Mouse (Mus musculus) stomach, postnatal 0 days (tissue): Measurements from ENCODE around the gene Pphln1.

Source experiments
- CTCF ChIP-seq: IDR thresholded peaks from 2 replicates; pipeline ENCODE4 v1.5.1; 2016; ENCODE audit warnings: antibody characterized with exemption, low read depth, mild to moderate bottlenecking, moderate library complexity
- EP300 ChIP-seq: optimal IDR thresholded peaks from 2 replicates; pipeline ENCODE3; 2016; ENCODE audit warnings: antibody characterized with exemption

GRCm38 (mm10) chr15:93414456-93414855 lies 16.3 kb downstream of the Pphln1 start:
- TF ChIP-seq EP300, result no peak
- no peak for TF ChIP-seq CTCF
